Mouse (Mus musculus) v-Abl transformed pro-B cells (cell line): Measurements from ENCODE around the gene Zdhhc3.

Source experiments
- in situ Hi-C, 2 experiments: fragments of 400-800 bp; cut with MboI; formaldehyde crosslinking; loops; one replicate each; pipeline ENCODE4 v1.15.1; 2025; ENCODE audit not compliant: unreplicated experiment in 2 of 2

The Zdhhc3 gene

GRCm38 (mm10) chr9:123123571-123124412, 10.8 kb upstream of the Zdhhc3 start:
- in situ Hi-C loops: loop anchor here in 1 of 2 experiments (10.0 kb wide), 2 partner anchors 321 to 401 kb away; partner anchors contain the start of gene Sacm1l

- in situ Hi-C loops: loop anchor here in 1 of 2 experiments (10.0 kb wide), 2 partner anchors 322 to 402 kb away; partner anchors contain the start of gene Sacm1l
Measured at GRCm38 (mm10) chr9:123123017-123123416, 10.0 kb upstream of the Zdhhc3 start.

- in situ Hi-C loops: loop anchor here (10.0 kb wide), 3 partner anchors 171 to 261 kb away; partner anchors contain the start of gene Zfp445 (in 1 of the 2)
Measured at GRCm38 (mm10) chr9:123115566-123115965, 2.6 kb upstream of the Zdhhc3 start.

- in situ Hi-C loops: loop anchor here (5.0 to 10.0 kb wide), 4 partner anchors 162 to 259 kb away; partner anchors contain the start of genes 1110059G10Rik (in 1 of the 2), Kif15 (in 1 of the 2) and Zfp445 (in 1 of the 2)
Measured at GRCm38 (mm10) chr9:123113931-123114330, 926 bp upstream of the Zdhhc3 start.

GRCm38 (mm10) chr9:123111751-123112221, 1.2 kb downstream of the Zdhhc3 start:
- in situ Hi-C loops: loop anchor here (5.0 to 10.0 kb wide), 4 partner anchors 159 to 257 kb away; partner anchors contain the start of genes 1110059G10Rik (in 1 of the 2), Kif15 (in 1 of the 2) and Zfp445 (in 1 of the 2)

- in situ Hi-C loops: no loop called here
Measured at GRCm38 (mm10) chr9:123109188-123109587, 3.8 kb downstream of the Zdhhc3 start.

GRCm38 (mm10) chr9:123107186-123107585, 5.8 kb downstream of the Zdhhc3 start:
- in situ Hi-C loops: no loop called here

GRCm38 (mm10) chr9:123104362-123104761, 8.6 kb downstream of the Zdhhc3 start:
- in situ Hi-C loops: no loop called here

- in situ Hi-C loops: no loop called here
Measured at GRCm38 (mm10) chr9:123103425-123103824, 9.6 kb downstream of the Zdhhc3 start.

- in situ Hi-C loops: no loop called here
Measured at GRCm38 (mm10) chr9:123099631-123100455, 13.2 kb downstream of the Zdhhc3 start.

- in situ Hi-C loops: no loop called here
Measured at GRCm38 (mm10) chr9:123090844-123091243, 22.2 kb downstream of the Zdhhc3 start.

GRCm38 (mm10) chr9:123087558-123087957, 25.4 kb downstream of the Zdhhc3 start:
- in situ Hi-C loops: no loop called here

- in situ Hi-C loops: no loop called here
Measured at GRCm38 (mm10) chr9:123085373-123085772, 27.6 kb downstream of the Zdhhc3 start.

GRCm38 (mm10) chr9:123080796-123081195, 32.2 kb downstream of the Zdhhc3 start:
- in situ Hi-C loops: no loop called here

GRCm38 (mm10) chr9:123080355-123080754, 32.6 kb downstream of the Zdhhc3 start:
- in situ Hi-C loops: no loop called here

- in situ Hi-C loops: no loop called here
Measured at GRCm38 (mm10) chr9:123079149-123079548, 33.9 kb downstream of the Zdhhc3 start.

- in situ Hi-C loops: no loop called here
Measured at GRCm38 (mm10) chr9:123060172-123060571, 52.8 kb downstream of the Zdhhc3 start.

GRCm38 (mm10) chr9:123058724-123059292, 54.2 kb downstream of the Zdhhc3 start:
- in situ Hi-C loops: no loop called here

GRCm38 (mm10) chr9:123047665-123048064, 65.3 kb downstream of the Zdhhc3 start:
- in situ Hi-C loops: no loop called here

- in situ Hi-C loops: loop anchor here in 1 of 2 experiments (10.0 kb wide), 1 partner anchor 210 kb away; no protein-coding TSS in a partner anchor
Measured at GRCm38 (mm10) chr9:123034426-123034825, 78.6 kb downstream of the Zdhhc3 start, which contains the start of gene Tgm4. Gene Tgm4, plus strand, starts transcription at chr9:123034726.
